Mouse (Mus musculus) lung, postnatal 36 days (tissue): ENCODE data around the gene H1foo.

Experiments used
- DNase-seq: peaks from one replicate; pipeline ENCODE4 v3.0.0; 2022; ENCODE audit warnings: mixed read lengths

The H1foo gene

GRCm38 (mm10) chr6:115927292-115928242, 17.2 kb upstream of the H1foo start:
- DNase-seq, result no peak

GRCm38 (mm10) chr6:115930018-115930417, 14.7 kb upstream of the H1foo start:
- DNase-seq, result no peak

- DNase-seq, result no peak
Measured at GRCm38 (mm10) chr6:115931639-115932038, 13.1 kb upstream of the H1foo start, which contains the start of gene Rho. Gene Rho, plus strand, starts transcription at chr6:115931748.

- DNase-seq, result no peak
Measured at GRCm38 (mm10) chr6:115932391-115932790, 12.3 kb upstream of the H1foo start.

GRCm38 (mm10) chr6:115935544-115935943, 9.2 kb upstream of the H1foo start:
- DNase-seq, result no peak

GRCm38 (mm10) chr6:115938011-115938410, 6.7 kb upstream of the H1foo start:
- DNase-seq, result no peak

- no peak for DNase-seq
Measured at GRCm38 (mm10) chr6:115938798-115939197, 5.9 kb upstream of the H1foo start.

GRCm38 (mm10) chr6:115940603-115941002, 4.1 kb upstream of the H1foo start:
- no peak for DNase-seq

GRCm38 (mm10) chr6:115941128-115941527, 3.6 kb upstream of the H1foo start:
- DNase-seq, result no peak

GRCm38 (mm10) chr6:115943498-115944427, 975 bp upstream of the H1foo start:
- no peak for DNase-seq

- no peak for DNase-seq
Measured at GRCm38 (mm10) chr6:115945633-115946032, 895 bp downstream of the H1foo start.

GRCm38 (mm10) chr6:115946389-115946788, 1.7 kb downstream of the H1foo start:
- peak; percentile 39 for DNase-seq

- no peak for DNase-seq
Measured at GRCm38 (mm10) chr6:115954506-115955074, 9.9 kb downstream of the H1foo start.

GRCm38 (mm10) chr6:115955169-115955568, 10.4 kb downstream of the H1foo start:
- no peak for DNase-seq

GRCm38 (mm10) chr6:115955664-115956063, 10.9 kb downstream of the H1foo start:
- DNase-seq, result no peak

GRCm38 (mm10) chr6:115956418-115956921, 11.7 kb downstream of the H1foo start:
- DNase-seq, result no peak

GRCm38 (mm10) chr6:115956922-115957601, 12.3 kb downstream of the H1foo start:
- peak; percentile 85 for DNase-seq

GRCm38 (mm10) chr6:115957681-115958080, 12.9 kb downstream of the H1foo start:
- DNase-seq, result no peak

GRCm38 (mm10) chr6:115958445-115958844, 13.7 kb downstream of the H1foo start:
- DNase-seq, result no peak

- peak; percentile 93 for DNase-seq
Measured at GRCm38 (mm10) chr6:115959151-115959691, 14.5 kb downstream of the H1foo start.

- no peak for DNase-seq
Measured at GRCm38 (mm10) chr6:115960322-115960721, 15.6 kb downstream of the H1foo start.

GRCm38 (mm10) chr6:115961743-115962142, 17.0 kb downstream of the H1foo start:
- DNase-seq, result no peak
